Mouse (Mus musculus) CH12.LX (cell line): ENCODE measurements around the gene Ccnk. TPM values are rescaled to one million over a fixed set of nuclear protein-coding genes. Genes with fewer than 3 reads are reported as not detected.
A peak's percentile ranks its signal among the peaks of the same experiment; 100 is the strongest.

ENCODE experiments used
- DNase-seq: peaks from one replicate; pipeline ENCODE4 v3.0.0-alpha.2; 2013; ENCODE audit errors: extremely low read depth
- H3K27ac ChIP-seq: 2 replicates; pipeline ENCODE4 v1.5.1; 2012; ENCODE audit warnings: low read depth, mild to moderate bottlenecking, control low read depth, moderate library complexity; ENCODE audit not compliant: insufficient read depth
- H3K27me3 ChIP-seq: replicated peaks from 2 replicates; pipeline ENCODE3; 2012; ENCODE audit warnings: inconsistent platforms
- H3K36me3 ChIP-seq, 2 experiments: replicated peaks in 1 of 2; 2 replicates each; pipeline versions ENCODE3 to v1.6.1; 2012; ENCODE audit warnings: inconsistent platforms in 1 of 2, low read length in 1 of 2, mild to moderate bottlenecking in 1 of 2, mixed read lengths in 1 of 2, moderate library complexity in 1 of 2; ENCODE audit not compliant: control insufficient read depth in 1 of 2, insufficient read depth in 1 of 2
- H3K4me1 ChIP-seq, 2 experiments: 2 replicates each; pipeline ENCODE4 v1.6.1; 2012; ENCODE audit warnings: inconsistent platforms in 1 of 2, moderate library complexity in 1 of 2; ENCODE audit not compliant: insufficient read depth in 2 of 2, control insufficient read depth in 1 of 2
- H3K4me2 ChIP-seq: 2 replicates; pipeline ENCODE4 v1.6.1; 2012; ENCODE audit warnings: low read depth, mild to moderate bottlenecking, control low read depth; ENCODE audit not compliant: poor library complexity, insufficient read depth, severe bottlenecking
- H3K4me3 ChIP-seq, 3 experiments: fragments of 150-350 bp in 1 of 3; sonication (generic) in 1 of 3; replicated peaks in 1 of 3; 2 replicates each; pipeline versions ENCODE3 to v1.5.1; 2011 to 2012; ENCODE audit warnings: low read depth in 2 of 3, low read length in 2 of 3, mild to moderate bottlenecking in 2 of 3, moderate library complexity in 2 of 3, control low read depth in 1 of 3, improper control_type of control experiment in 1 of 3, inconsistent platforms in 1 of 3, mixed read lengths in 1 of 3; ENCODE audit not compliant: poor library complexity in 1 of 3
- H3K79me2 ChIP-seq: replicated peaks from 2 replicates; pipeline ENCODE4 v1.6.1; 2012; ENCODE audit warnings: mild to moderate bottlenecking, moderate library complexity; ENCODE audit not compliant: control insufficient read depth, poor library complexity, insufficient read depth, severe bottlenecking; ENCODE audit errors: extremely low read depth
- H3K9ac ChIP-seq: 2 replicates; pipeline ENCODE4 v1.6.1; 2012; ENCODE audit warnings: low read depth, mild to moderate bottlenecking, control low read depth, moderate library complexity; ENCODE audit not compliant: insufficient read depth
- H3K9me3 ChIP-seq: replicated peaks from 2 replicates; pipeline ENCODE3; 2012; ENCODE audit warnings: low read length, inconsistent platforms, mixed read lengths
- CHD1 ChIP-seq: IDR thresholded peaks from 2 replicates; pipeline ENCODE4 v1.6.1; 2012; ENCODE audit warnings: low read depth, low read length, improper control_type of control experiment, inconsistent platforms
- CHD2 ChIP-seq: IDR thresholded peaks from 2 replicates; pipeline ENCODE4 v1.6.1; 2011; ENCODE audit warnings: low read length, improper control_type of control experiment
- CTCF ChIP-seq, 2 experiments: IDR thresholded peaks in 1 of 2; conservative IDR thresholded peaks in 1 of 2; 2 replicates each; pipeline ENCODE4 v1.5.1; 2011 to 2012; ENCODE audit warnings: low read depth in 2 of 2, low read length in 2 of 2, improper control_type of control experiment in 1 of 2, inconsistent platforms in 1 of 2, mild to moderate bottlenecking in 1 of 2, moderate library complexity in 1 of 2
- EP300 ChIP-seq: IDR thresholded peaks from 2 replicates; pipeline ENCODE4 v1.6.1; 2011; ENCODE audit warnings: low read length, improper control_type of control experiment
- GABPA ChIP-seq: IDR thresholded peaks from 2 replicates; pipeline ENCODE4 v1.6.1; 2012; ENCODE audit warnings: low read depth, low read length, improper control_type of control experiment, inconsistent platforms; ENCODE audit not compliant: insufficient replicate concordance
- IRF4 ChIP-seq: IDR thresholded peaks from 2 replicates; pipeline ENCODE4 v1.6.1; 2014; ENCODE audit warnings: low read depth, mild to moderate bottlenecking, inconsistent platforms, low read length, improper control_type of control experiment
- JUN ChIP-seq: IDR thresholded peaks from 2 replicates; pipeline ENCODE4 v1.6.1; 2011; ENCODE audit warnings: low read depth, mild to moderate bottlenecking, low read length, improper control_type of control experiment, moderate library complexity; ENCODE audit not compliant: insufficient read depth
- KAT2A ChIP-seq: IDR thresholded peaks from 2 replicates; pipeline ENCODE4 v1.6.1; 2012; ENCODE audit warnings: low read length, improper control_type of control experiment, inconsistent platforms; ENCODE audit not compliant: insufficient replicate concordance
- MAFK ChIP-seq: IDR thresholded peaks from 2 replicates; pipeline ENCODE4 v1.6.1; 2011; ENCODE audit warnings: low read length, improper control_type of control experiment; ENCODE audit not compliant: insufficient replicate concordance
- MEF2A ChIP-seq: IDR thresholded peaks from 2 replicates; pipeline ENCODE4 v1.6.1; 2014; ENCODE audit warnings: low read depth, mild to moderate bottlenecking, inconsistent platforms, low read length, improper control_type of control experiment, borderline replicate concordance
- MYC ChIP-seq: IDR thresholded peaks from 2 replicates; pipeline ENCODE4 v1.6.1; 2011; ENCODE audit warnings: low read depth, mild to moderate bottlenecking, improper control_type of control experiment, low read length
- PAX5 ChIP-seq: IDR thresholded peaks from 2 replicates; pipeline ENCODE4 v1.6.1; 2012; ENCODE audit warnings: low read length, inconsistent platforms, mixed read lengths
- POLR2A ChIP-seq: IDR thresholded peaks from 2 replicates; pipeline ENCODE4 v1.6.1; 2011; ENCODE audit warnings: low read depth, mild to moderate bottlenecking, improper control_type of control experiment, low read length
- RAD21 ChIP-seq: IDR thresholded peaks from 2 replicates; pipeline ENCODE4 v1.6.1; 2011; ENCODE audit warnings: low read depth, mild to moderate bottlenecking, low read length, improper control_type of control experiment, moderate library complexity
- SMC3 ChIP-seq: IDR thresholded peaks from 2 replicates; pipeline ENCODE4 v1.6.1; 2011; ENCODE audit warnings: low read depth, low read length, improper control_type of control experiment
- TBP ChIP-seq: conservative IDR thresholded peaks from 2 replicates; pipeline ENCODE4 v1.6.1; 2011; ENCODE audit warnings: low read depth, low read length, improper control_type of control experiment
- ZC3H11A ChIP-seq: IDR thresholded peaks from 2 replicates; pipeline ENCODE4 v1.6.1; 2012; ENCODE audit warnings: low read depth, mild to moderate bottlenecking, inconsistent platforms, low read length, improper control_type of control experiment
- ZKSCAN1 ChIP-seq: IDR thresholded peaks from 2 replicates; pipeline ENCODE4 v1.6.1; 2012; ENCODE audit warnings: low read depth, inconsistent platforms, low read length, improper control_type of control experiment, borderline replicate concordance
- ZMIZ1 ChIP-seq: IDR thresholded peaks from 2 replicates; pipeline ENCODE4 v1.6.1; 2012; ENCODE audit warnings: low read depth, mild to moderate bottlenecking, inconsistent platforms, low read length, improper control_type of control experiment
- dilution Hi-C: fragments of 300-500 bp; cut with MboI; formaldehyde crosslinking; loops from 2 replicates; pipeline ENCODE4 v1.14.3; 2020; ENCODE audit warnings: low sequenced_read_pairs; ENCODE audit not compliant: extremely low pct_unique_long_range_greater_than_20kb, extremely low pct_ligation_motif_present
- in situ Hi-C: fragments of 300-500 bp; cut with MboI; formaldehyde crosslinking; loops from 3 replicates; pipeline ENCODE4 v1.14.3; 2019; ENCODE audit warnings: low sequenced_read_pairs, low pct_ligation_motif_present, low pct_unique_long_range_greater_than_20kb, mixed read lengths
- polyA plus RNA-seq: library from polyadenylated mRNA; unstranded; fragments of >175 nt; gene quantifications from 2 replicates; pipeline ENCODE4 v1.2.1, GENCODE M21; 2012; ENCODE audit warnings: low read depth; ENCODE audit not compliant: insufficient read length
- total RNA-seq, 2 experiments: library from RNA; depleted of rRNA; stranded (reverse); fragments of 300-350 nt in 1 of 2; fragments of >200 nt in 1 of 2; gene quantifications; 2 replicates each; pipeline ENCODE4 v1.2.3; 2012 to 2014

The Ccnk gene
- total and polyA plus RNA-seq, 3 experiments: 9.2 to 66.8 (median 10.1) TPM

DNA sequence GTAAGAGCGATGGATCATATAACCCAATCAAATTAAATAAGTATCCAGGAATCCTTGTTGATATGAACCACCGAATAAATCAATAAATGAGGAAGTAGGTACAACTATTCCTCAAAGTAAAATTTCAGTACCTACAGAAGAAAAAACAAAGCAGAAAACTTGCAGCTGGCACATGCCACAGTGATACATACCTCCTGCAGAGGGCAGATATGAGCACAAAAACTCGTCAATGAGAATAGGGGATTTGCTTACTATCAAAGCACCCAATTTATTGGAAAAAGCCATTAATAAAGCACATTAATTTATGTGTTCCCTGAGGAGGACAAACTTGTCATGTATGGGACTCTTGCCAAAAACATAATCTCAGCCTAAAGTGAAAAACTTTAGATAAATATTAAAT is 29.6 kb upstream of the Ccnk start:
- DNase-seq: no peak
- H3K4me2 ChIP-seq: no peak overlapping the region
- no peaks in the 10 kb centered on the region for H3K79me2 ChIP-seq
- dilution Hi-C loops (no loop called here), in situ Hi-C loops (no loop called here)
- no peaks in the 10 kb centered on the region for H3K4me1 ChIP-seq
- no peak overlapping the region for H3K27ac ChIP-seq
- TF ChIP-seq ZKSCAN1 (no peak), ZMIZ1 (no peak), CTCF (conservative IDR thresholded peaks at IDR 0.05 in 1 of 2, IDR thresholded peaks at IDR 0.05 in 1 of 2; ENCODE audit: low read depth in 2 of 2, low read length in 2 of 2) (peak in 1 of 2 experiments; percentile 56; a peak in 2 of 4 replicates), CHD2 (no peak), SMC3 (peak; percentile 22), MYC (no peak), MAFK (no peak), GABPA (no peak)
- no peaks in the 10 kb centered on the region for H3K9me3 ChIP-seq
- no peak overlapping the region for H3K4me3 ChIP-seq
- no peak overlapping the region for H3K9ac ChIP-seq
- H3K27me3 ChIP-seq: no peaks in the 10 kb centered on the region
- H3K36me3 ChIP-seq: peaks cover 26 to 91% of the 10 kb centered on the region in 2 experiments

DNA sequence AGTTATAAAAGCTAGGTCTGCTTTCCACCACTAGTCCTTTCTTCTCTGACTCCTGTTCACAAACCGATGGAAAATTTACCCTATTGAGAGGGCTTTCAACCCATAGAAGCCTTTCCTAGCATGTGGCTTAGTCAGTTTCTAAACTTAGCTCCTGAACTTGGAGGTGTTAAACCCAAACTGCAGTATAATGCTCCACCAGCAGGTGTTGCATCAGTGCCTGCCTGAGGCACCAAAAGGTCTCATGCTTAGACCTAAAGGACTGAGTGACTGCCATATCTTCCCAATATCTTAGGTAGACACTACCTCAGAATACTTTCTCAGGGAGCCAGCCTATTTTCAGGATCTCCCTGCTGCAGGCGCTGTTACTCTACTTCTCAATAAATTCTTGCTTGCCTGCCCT is 26.6 kb upstream of the Ccnk start:
- H3K36me3 ChIP-seq: peaks cover 36 to 88% of the 10 kb centered on the region in 2 experiments

DNA sequence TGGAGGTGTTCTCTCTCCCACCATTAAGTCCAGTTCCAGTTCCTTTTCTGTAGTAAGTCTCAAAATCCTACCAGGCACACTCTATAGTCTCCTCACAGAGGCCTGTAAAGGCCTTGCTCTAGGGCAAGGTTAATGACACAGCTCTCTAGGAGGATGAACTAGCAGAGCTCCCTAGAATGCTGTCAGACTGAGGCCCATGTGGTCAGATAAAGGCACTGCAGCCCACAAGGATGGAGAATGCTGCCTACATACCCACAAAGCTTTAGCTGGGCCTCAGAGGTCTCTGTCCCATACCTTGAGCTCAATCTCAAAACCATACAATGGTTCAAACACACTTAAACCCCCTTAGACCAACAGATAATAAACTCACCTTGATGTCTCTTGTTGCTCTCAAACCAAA is 19.5 kb upstream of the Ccnk start:
- in situ Hi-C loops (no loop called here), dilution Hi-C loops (no loop called here)
- Histone ChIP-seq H3K27ac (no peak overlapping the region), H3K4me2 (no peak overlapping the region), H3K4me1 (no peaks in the 10 kb centered on the region), H3K36me3 (peaks cover 58 to 82% of the 10 kb centered on the region in 2 experiments), H3K79me2 (0 out of 2 replicates have a peak, but pooled peaks cover 3% of the 10 kb centered on the region), H3K9me3 (no peaks in the 10 kb centered on the region), H3K27me3 (no peaks in the 10 kb centered on the region), H3K9ac (no peak overlapping the region), H3K4me3 (no peak overlapping the region)
- DNase-seq: no peak
- TF ChIP-seq TBP: no peak
- peak in 1 of 2 experiments; percentile 11; a peak in 1 of 4 replicates for TF ChIP-seq CTCF (conservative IDR thresholded peaks at IDR 0.05 in 1 of 2, IDR thresholded peaks at IDR 0.05 in 1 of 2; ENCODE audit: low read depth in 2 of 2, low read length in 2 of 2)
- no peak for TF ChIP-seq POLR2A
- TF ChIP-seq MEF2A: no peak
- no peak for TF ChIP-seq ZC3H11A

More for the DNA sequence above, 26.6 kb upstream of the Ccnk start:
- peak; percentile 38 for DNase-seq
- no peak overlapping the region for H3K4me2 ChIP-seq
- H3K79me2 ChIP-seq: no peaks in the 10 kb centered on the region
- H3K27ac ChIP-seq: no peak overlapping the region
- no peak overlapping the region for H3K4me3 ChIP-seq
- TF ChIP-seq SMC3: 0 out of 2 replicates have a peak, but pooled peaks have one; percentile 27
- TF ChIP-seq JUN: no peak
- TF ChIP-seq ZC3H11A: no peak
- no peak for TF ChIP-seq CHD1
- TF ChIP-seq IRF4: no peak
- TF ChIP-seq EP300: no peak
- no peak for TF ChIP-seq MEF2A
- peak; percentile 39 for TF ChIP-seq RAD21
- no peak for TF ChIP-seq PAX5
- TF ChIP-seq KAT2A: no peak
- TF ChIP-seq CTCF (conservative IDR thresholded peaks at IDR 0.05 in 1 of 2, IDR thresholded peaks at IDR 0.05 in 1 of 2; ENCODE audit: low read depth in 2 of 2, low read length in 2 of 2): peak; percentile 30 to 54; a peak in 3 of 4 replicates
- dilution Hi-C loops (no loop called here), in situ Hi-C loops (no loop called here)
- H3K27me3 ChIP-seq: no peaks in the 10 kb centered on the region
- H3K4me1 ChIP-seq: no peaks in the 10 kb centered on the region
- H3K9ac ChIP-seq: no peak overlapping the region
- no peaks in the 10 kb centered on the region for H3K9me3 ChIP-seq
